Comparison of ENCODE assay signal across 14 mouse cellular contexts in genomic region chr11:95387354-95387753, GRCm38 (mm10).
"Had no signal": no experiment of that assay in that cellular context is flagged by ENCODE, and none has a peak within 500 bp of the region (broad histone marks: within the 10 kb centered on the region; RNA-seq: fewer than 3 reads in every experiment).

No protein-coding gene starts in this region.

- H3K27ac ChIP-seq: kidney, postnatal 0 days; limb, embryonic 12.5 days; limb, embryonic 15.5 days; liver, embryonic 13.5 days; stomach, postnatal 0 days had no signal

- DNase-seq: kidney, adult 2 months; kidney, postnatal 25 days; left cerebral cortex, postnatal 4 days; liver, embryonic 13.5 days; lung, adult 2 months; lung, postnatal 14 days; lung, postnatal 4 days; midbrain, embryonic 14.5 days; thymus, adult 18-20 months; thymus, postnatal 4 days had no signal

- H3K27me3 ChIP-seq: limb, embryonic 12.5 days; limb, embryonic 15.5 days; liver, embryonic 13.5 days had no signal

- H3K4me3 ChIP-seq: limb, embryonic 12.5 days; limb, embryonic 15.5 days; liver, embryonic 13.5 days had no signal
